Mouse (Mus musculus) forebrain, postnatal 0 days (tissue): ENCODE results near the gene Irf2. TPM values are rescaled to one million over a fixed set of nuclear protein-coding genes. Genes with fewer than 3 reads are reported as not detected.

ENCODE experiments used
- ATAC-seq: fragments of 200-750 bp; cut with Nextera tagmentation; 2 replicates; pipeline ENCODE4 v1.8.0; 2017; ENCODE audit warnings: mild to moderate bottlenecking, moderate library complexity
- DNase-seq: peaks from one replicate; pipeline ENCODE4 v3.0.0-alpha.2; 2015
- H3K27ac ChIP-seq: fragments of 300-500 bp; sonication (generic); 2 replicates; pipeline ENCODE4 v1.5.1; 2014; ENCODE audit warnings: low read depth, mild to moderate bottlenecking, antibody characterized with exemption, low read length, moderate library complexity, mixed read lengths
- H3K27me3 ChIP-seq: fragments of 300-500 bp; sonication (generic); 2 replicates; pipeline ENCODE4 v1.6.1; 2014; ENCODE audit warnings: mild to moderate bottlenecking, low read length, mixed read lengths; ENCODE audit not compliant: insufficient read depth
- H3K36me3 ChIP-seq: fragments of 300-500 bp; sonication (generic); 2 replicates; pipeline ENCODE4 v1.6.1; 2014; ENCODE audit warnings: mild to moderate bottlenecking, moderate library complexity; ENCODE audit not compliant: insufficient read depth
- H3K4me1 ChIP-seq: fragments of 300-500 bp; sonication (generic); 2 replicates; pipeline ENCODE4 v1.6.1; 2014; ENCODE audit warnings: antibody characterized with exemption; ENCODE audit not compliant: insufficient read depth
- H3K4me2 ChIP-seq: fragments of 300-500 bp; sonication (generic); 2 replicates; pipeline ENCODE4 v1.6.1; 2014; ENCODE audit warnings: low read depth, mild to moderate bottlenecking, moderate library complexity
- H3K4me3 ChIP-seq: fragments of 300-500 bp; sonication (generic); 2 replicates; pipeline ENCODE4 v1.5.1; 2014; ENCODE audit warnings: low read depth, low read length, mixed read lengths
- H3K9ac ChIP-seq: fragments of 300-500 bp; sonication (generic); 2 replicates; pipeline ENCODE4 v1.6.1; 2014; ENCODE audit warnings: mild to moderate bottlenecking
- H3K9me3 ChIP-seq: fragments of 300-500 bp; sonication (generic); 2 replicates; pipeline ENCODE4 v1.6.1; 2016; ENCODE audit warnings: low read length
- CTCF ChIP-seq: sonication (generic); IDR thresholded peaks from 2 replicates; pipeline ENCODE4 v1.5.1; 2016; ENCODE audit warnings: antibody characterized with exemption, control low read depth, low read depth
- WGBS: fragments of 180-500 bp; shearing (Covaris S2); extraction: QIAGEN DNeasy Blood & Tissue Kit; methylation state at CpG from one replicate; pipeline ENCODE4 v1.1.7; 2014; 5-methylcytosine and 5-hydroxymethylcytosine counted together
- polyA plus RNA-seq: library from polyadenylated mRNA; unstranded; fragments of >200 nt; fragmentation: Nextera tagmentation; extraction: Ambion mirVana; gene quantifications from 2 replicates; pipeline ENCODE4 v1.2.1, GENCODE M21; 2015
- total RNA-seq: library from RNA; depleted of rRNA; stranded (reverse); fragments of >200 nt; gene quantifications from 2 replicates; pipeline ENCODE4 v1.2.3, GENCODE M21; 2014

The Irf2 gene
- total and polyA plus RNA-seq, 2 experiments from 2014 or later: 3.0 to 9.1 TPM

DNA sequence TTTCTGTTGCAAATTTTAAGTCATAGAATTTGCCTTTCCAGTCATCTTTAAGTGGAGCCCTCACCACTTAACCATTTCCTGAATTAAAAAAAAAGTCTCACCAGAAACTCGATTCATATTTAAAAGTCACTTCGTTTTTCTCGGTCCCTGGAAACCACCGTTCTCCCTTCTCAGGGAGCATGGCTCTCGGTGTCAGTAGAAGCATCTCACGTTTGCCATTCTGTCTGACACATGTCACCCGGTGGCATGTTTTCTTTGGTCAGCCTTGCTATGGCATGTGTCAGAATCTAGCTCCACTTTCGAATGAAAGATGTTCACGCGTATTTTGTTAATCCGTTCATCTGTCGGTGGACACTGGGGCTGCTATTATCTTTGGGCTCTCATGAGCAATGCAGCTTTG, 13.5 kb downstream of the Irf2 start:
- Histone ChIP-seq H3K27ac (no peak overlapping the region), H3K36me3 (no peaks in the 10 kb centered on the region), H3K4me3 (no peak overlapping the region), H3K27me3 (no peaks in the 10 kb centered on the region), H3K4me2 (no peak overlapping the region), H3K9me3 (no peaks in the 10 kb centered on the region), H3K4me1 (no peaks in the 10 kb centered on the region), H3K9ac (no peak overlapping the region)
- DNase-seq (no peak), ATAC-seq (no peak)
- WGBS: 75% methylated on average over 12 of the region's 12 CpGs
- no peak for TF ChIP-seq CTCF

DNA sequence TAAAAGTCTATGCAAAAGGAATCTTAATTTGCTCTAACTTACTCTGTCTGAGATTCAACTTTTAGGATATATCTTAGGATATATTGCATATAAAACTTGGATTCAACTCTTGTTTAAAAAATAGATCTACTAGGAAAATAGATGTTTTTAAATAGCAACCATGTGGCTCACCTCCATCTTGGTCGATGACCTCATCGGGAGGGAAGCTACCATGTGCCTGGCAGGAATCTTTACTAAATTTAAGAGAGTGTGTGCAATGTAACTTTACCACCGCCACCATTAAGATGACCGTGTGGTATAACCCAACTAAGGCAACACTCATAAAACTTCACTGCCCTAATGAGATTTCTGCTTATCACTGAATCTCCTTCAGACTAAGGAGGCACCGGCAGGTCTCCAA, 14.8 kb downstream of the Irf2 start:
- H3K9me3 ChIP-seq: no peaks in the 10 kb centered on the region
- H3K4me3 ChIP-seq: no peak overlapping the region
- no peaks in the 10 kb centered on the region for H3K4me1 ChIP-seq
- no peak for TF ChIP-seq CTCF
- no peaks in the 10 kb centered on the region for H3K27me3 ChIP-seq
- DNase-seq: no peak
- H3K9ac ChIP-seq: no peak overlapping the region
- H3K36me3 ChIP-seq: no peaks in the 10 kb centered on the region
- H3K4me2 ChIP-seq: no peak overlapping the region
- ATAC-seq: no peak
- 94% methylated on average over 5 of the region's 5 CpGs for WGBS
- H3K27ac ChIP-seq: no peak overlapping the region

DNA sequence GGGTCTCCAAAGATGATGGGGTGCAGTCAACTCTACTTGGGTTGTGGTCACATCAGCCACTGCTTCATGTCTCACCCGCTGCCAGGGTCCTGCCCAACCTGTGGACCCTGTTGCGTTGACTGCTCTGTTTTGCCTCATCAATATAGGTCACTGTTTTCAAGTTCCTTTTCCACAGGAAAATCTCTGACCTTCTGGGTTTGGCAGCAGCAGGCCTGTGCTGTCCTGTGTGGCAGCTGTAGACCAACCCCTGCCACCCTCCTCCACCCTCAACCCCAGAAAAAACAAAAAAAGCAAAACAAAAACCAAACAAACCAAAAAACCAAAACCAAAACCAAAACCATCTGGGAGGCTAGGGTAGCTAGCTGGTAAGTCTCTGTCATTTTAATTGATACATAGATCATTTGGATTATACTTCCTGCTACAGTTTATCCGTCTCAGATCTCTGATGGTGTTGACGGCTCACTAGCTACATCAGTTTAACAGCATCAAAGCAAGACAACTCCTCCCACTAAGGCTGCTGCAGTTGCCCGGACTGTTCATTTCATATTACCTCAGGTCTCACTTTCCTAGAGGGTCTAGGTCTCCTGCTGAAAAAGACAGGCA, 16.3 kb downstream of the Irf2 start:
- H3K36me3 ChIP-seq: no peaks in the 10 kb centered on the region
- H3K4me3 ChIP-seq: no peak overlapping the region
- 78% methylated on average over 5 of the region's 5 CpGs for WGBS
- no peak overlapping the region for H3K9ac ChIP-seq
- no peak for TF ChIP-seq CTCF
- no peaks in the 10 kb centered on the region for H3K4me1 ChIP-seq
- H3K4me2 ChIP-seq: no peak overlapping the region
- no peak for ATAC-seq
- no peaks in the 10 kb centered on the region for H3K27me3 ChIP-seq
- DNase-seq: no peak
- no peak overlapping the region for H3K27ac ChIP-seq
- H3K9me3 ChIP-seq: no peaks in the 10 kb centered on the region

DNA sequence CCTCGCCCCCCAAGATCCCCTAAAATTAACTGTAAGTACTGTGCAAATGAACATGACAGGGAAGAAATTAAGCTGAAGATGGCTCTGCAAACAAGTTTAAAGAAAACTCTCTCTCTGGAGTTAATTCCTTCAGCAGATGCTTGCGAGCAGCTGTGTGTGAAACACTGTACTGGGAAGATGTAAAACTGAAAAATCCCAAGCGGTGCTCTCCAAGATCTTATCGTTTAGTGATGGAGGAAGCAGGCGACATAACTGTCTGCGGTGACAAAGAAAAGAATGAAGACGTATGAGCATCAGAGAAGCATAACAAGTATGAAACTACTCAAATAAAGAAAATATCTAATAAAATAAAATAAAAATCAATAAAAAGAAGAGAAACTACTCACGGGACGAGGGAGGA, 18.1 kb downstream of the Irf2 start:
- no peaks in the 10 kb centered on the region for H3K9me3 ChIP-seq
- DNase-seq (no peak), ATAC-seq (peak; percentile 25; the same call in 1 of the 2 replicates)
- H3K4me1 ChIP-seq: no peaks in the 10 kb centered on the region
- no peak overlapping the region for H3K4me2 ChIP-seq
- H3K9ac ChIP-seq: no peak overlapping the region
- no peak for TF ChIP-seq CTCF
- H3K27ac ChIP-seq: no peak overlapping the region
- 84% methylated on average over 9 of the region's 9 CpGs for WGBS
- H3K27me3 ChIP-seq: no peaks in the 10 kb centered on the region
- H3K4me3 ChIP-seq: no peak overlapping the region
- no peaks in the 10 kb centered on the region for H3K36me3 ChIP-seq

DNA sequence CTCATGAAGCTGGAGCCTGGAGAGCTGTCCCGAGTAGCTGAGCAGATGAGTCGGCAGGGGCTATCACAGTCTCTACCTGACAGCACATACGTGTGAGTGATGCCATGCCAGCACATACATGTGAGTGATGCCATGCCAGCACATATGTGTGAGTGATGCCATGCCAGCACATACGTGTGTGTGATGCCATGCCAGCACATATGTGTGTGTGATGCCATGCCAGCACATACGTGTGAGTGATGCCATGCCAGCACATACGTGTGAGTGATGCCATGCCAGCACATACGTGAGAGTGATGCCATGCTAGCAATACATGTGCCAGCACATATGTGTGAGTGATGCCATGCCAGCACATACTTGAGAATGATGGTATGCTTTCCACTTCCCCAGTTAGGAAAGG, 18.6 kb downstream of the Irf2 start:
- H3K4me2 ChIP-seq: no peak overlapping the region
- H3K27ac ChIP-seq: no peak overlapping the region
- H3K36me3 ChIP-seq: no peaks in the 10 kb centered on the region
- no peaks in the 10 kb centered on the region for H3K4me1 ChIP-seq
- WGBS: 92% methylated on average over 7 of the region's 7 CpGs
- no peaks in the 10 kb centered on the region for H3K27me3 ChIP-seq
- TF ChIP-seq CTCF: no peak
- no peak overlapping the region for H3K9ac ChIP-seq
- H3K9me3 ChIP-seq: no peaks in the 10 kb centered on the region
- DNase-seq: no peak
- no peak for ATAC-seq
- no peak overlapping the region for H3K4me3 ChIP-seq

DNA sequence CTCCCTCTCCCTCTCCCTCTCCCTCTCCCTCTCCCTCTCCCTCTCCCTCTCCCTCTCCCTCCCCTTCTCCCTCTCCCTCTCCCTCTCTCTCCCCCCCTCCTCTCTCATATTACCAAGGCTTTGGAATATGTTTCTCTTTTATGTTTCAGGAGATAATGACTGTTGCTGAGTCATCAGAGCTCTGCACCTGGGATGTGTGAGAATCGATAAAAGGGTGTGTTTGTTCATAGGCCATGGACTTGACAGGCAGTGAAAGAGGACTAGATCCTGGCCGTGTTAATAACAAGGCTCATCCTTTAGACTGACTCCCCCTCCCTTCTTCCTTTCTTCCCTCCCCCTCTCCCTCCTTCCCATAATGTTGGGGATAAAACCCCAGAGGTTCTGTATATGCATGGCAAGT, 19.1 kb downstream of the Irf2 start:
- DNase-seq (no peak), ATAC-seq (no peak)
- no peaks in the 10 kb centered on the region for H3K4me1 ChIP-seq
- TF ChIP-seq CTCF: no peak
- no peaks in the 10 kb centered on the region for H3K27me3 ChIP-seq
- H3K9me3 ChIP-seq: no peaks in the 10 kb centered on the region
- no peak overlapping the region for H3K27ac ChIP-seq
- H3K4me2 ChIP-seq: no peak overlapping the region
- no peak overlapping the region for H3K9ac ChIP-seq
- no peak overlapping the region for H3K4me3 ChIP-seq
- H3K36me3 ChIP-seq: no peaks in the 10 kb centered on the region
- 51% methylated on average over 2 of the region's 2 CpGs for WGBS

DNA sequence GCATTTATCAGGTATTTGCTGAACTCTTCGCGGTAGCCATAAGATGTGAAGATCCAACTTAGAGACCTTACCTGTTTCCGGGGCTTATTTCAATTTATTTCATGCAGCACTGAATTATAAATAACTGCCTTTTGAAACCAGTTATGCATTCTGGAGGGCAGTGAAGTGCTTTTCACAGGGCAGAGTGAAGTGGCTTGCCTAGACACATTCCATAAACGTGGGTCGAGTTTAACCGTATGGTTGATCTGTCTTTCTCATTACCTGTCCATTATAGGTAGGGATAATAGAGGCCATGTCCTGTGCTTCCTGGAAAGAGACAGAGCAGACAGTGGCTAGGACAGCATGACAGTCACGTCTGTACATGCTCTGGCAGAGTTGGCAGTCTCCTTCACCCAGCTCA, 20.0 kb downstream of the Irf2 start:
- DNase-seq: no peak
- no peaks in the 10 kb centered on the region for H3K9me3 ChIP-seq
- no peak for ATAC-seq
- WGBS: 97% methylated on average over 7 of the region's 7 CpGs
- no peaks in the 10 kb centered on the region for H3K27me3 ChIP-seq
- H3K36me3 ChIP-seq: no peaks in the 10 kb centered on the region
- no peak for TF ChIP-seq CTCF
- no peaks in the 10 kb centered on the region for H3K4me1 ChIP-seq
- H3K9ac ChIP-seq: no peak overlapping the region
- H3K4me3 ChIP-seq: no peak overlapping the region
- no peak overlapping the region for H3K27ac ChIP-seq
- H3K4me2 ChIP-seq: no peak overlapping the region

DNA sequence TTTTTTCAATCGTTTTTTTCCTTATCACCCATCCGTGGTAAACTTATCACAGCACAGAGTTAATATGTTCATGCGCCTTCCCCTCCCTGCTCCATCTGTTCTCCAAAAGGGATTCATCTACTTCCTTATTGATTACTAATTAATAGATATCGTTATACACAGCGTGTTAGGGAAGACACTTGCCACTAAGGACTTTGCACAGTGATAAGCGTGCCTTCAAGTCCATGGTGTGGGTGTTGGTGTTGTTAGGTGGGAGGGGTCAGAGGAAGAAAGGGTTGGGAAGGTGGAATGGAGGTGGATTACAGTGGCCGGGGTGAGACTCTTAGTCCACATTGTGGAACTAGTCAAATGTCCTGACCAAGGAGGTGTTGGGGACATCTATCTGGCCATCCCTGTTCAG, 21.2 kb downstream of the Irf2 start:
- ATAC-seq (no peak), DNase-seq (no peak)
- no peaks in the 10 kb centered on the region for H3K9me3 ChIP-seq
- no peaks in the 10 kb centered on the region for H3K4me1 ChIP-seq
- 91% methylated on average over 7 of the region's 7 CpGs for WGBS
- no peak overlapping the region for H3K9ac ChIP-seq
- H3K36me3 ChIP-seq: no peaks in the 10 kb centered on the region
- TF ChIP-seq CTCF: no peak
- H3K4me2 ChIP-seq: no peak overlapping the region
- no peak overlapping the region for H3K4me3 ChIP-seq
- no peak overlapping the region for H3K27ac ChIP-seq
- H3K27me3 ChIP-seq: no peaks in the 10 kb centered on the region
